Mouse (Mus musculus) retina, postnatal 1 day (tissue): ENCODE data around the gene Fam118a.

Experiments
- DNase-seq: peaks from one replicate; pipeline ENCODE4 v3.0.0-alpha.2; 2012

Fam118a gene

DNA sequence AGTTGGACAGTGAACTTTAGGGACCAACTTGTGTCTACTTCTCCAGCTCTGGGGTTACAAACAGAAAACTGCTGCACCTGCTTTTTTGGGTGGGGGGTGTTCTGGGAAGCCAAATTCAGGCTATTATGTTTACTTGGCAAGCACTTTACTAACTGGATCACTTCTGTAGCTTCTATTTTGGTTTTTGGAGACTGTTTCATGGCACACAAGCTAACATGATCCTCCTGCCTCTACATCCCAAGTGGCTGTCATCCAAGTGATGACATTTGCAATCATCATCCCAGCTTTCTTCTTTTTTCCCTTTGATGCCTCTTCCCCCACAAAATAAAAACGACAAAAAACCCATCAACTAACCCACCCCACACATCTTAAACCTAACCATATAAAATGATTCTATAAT is 56.9 kb downstream of the Fam118a start:
- no peak for DNase-seq
